Mouse (Mus musculus) lung, adult 2 months (tissue): ENCODE measurements around the gene Ifih1. TPM values are rescaled to one million over a fixed set of nuclear protein-coding genes. Genes with fewer than 3 reads are reported as not detected.

Experiments
- DNase-seq: peaks from one replicate; pipeline ENCODE4 v3.0.0; 2022
- H3K4me1 ChIP-seq: fragments of 200-500 bp; 2 replicates; pipeline ENCODE4 v1.6.1; 2011; ENCODE audit warnings: low read length; ENCODE audit not compliant: control insufficient read depth, insufficient read depth
- H3K4me3 ChIP-seq: fragments of 200-500 bp; replicated peaks from 2 replicates; pipeline ENCODE3; 2011; ENCODE audit warnings: low read depth, mild to moderate bottlenecking, control low read depth, low read length; ENCODE audit errors: extremely low read depth
- CTCF ChIP-seq: fragments of 200-500 bp; IDR thresholded peaks from 2 replicates; pipeline ENCODE4 v1.5.1; 2011; ENCODE audit warnings: mild to moderate bottlenecking, low read length, control low read depth; ENCODE audit not compliant: insufficient read depth
- POLR2A ChIP-seq: fragments of 200-500 bp; IDR thresholded peaks from 2 replicates; pipeline ENCODE4 v1.6.1; 2011; ENCODE audit warnings: low read depth, mild to moderate bottlenecking, control low read depth, low read length, borderline replicate concordance; ENCODE audit errors: extremely low read depth
- WGBS: fragments of 180-500 bp; shearing (Covaris S2); methylation state at CpG from one replicate; pipeline ENCODE4 v1.1.7; 2018; 5-methylcytosine and 5-hydroxymethylcytosine counted together
- polyA plus RNA-seq: library from polyadenylated mRNA; depleted of rRNA; stranded (reverse); fragments of >200 nt; gene quantifications from 2 replicates; pipeline ENCODE4 v1.2.3, GENCODE M21; 2012

Ifih1 gene
- polyA plus RNA-seq, 1 experiment: 7.6 TPM

DNA sequence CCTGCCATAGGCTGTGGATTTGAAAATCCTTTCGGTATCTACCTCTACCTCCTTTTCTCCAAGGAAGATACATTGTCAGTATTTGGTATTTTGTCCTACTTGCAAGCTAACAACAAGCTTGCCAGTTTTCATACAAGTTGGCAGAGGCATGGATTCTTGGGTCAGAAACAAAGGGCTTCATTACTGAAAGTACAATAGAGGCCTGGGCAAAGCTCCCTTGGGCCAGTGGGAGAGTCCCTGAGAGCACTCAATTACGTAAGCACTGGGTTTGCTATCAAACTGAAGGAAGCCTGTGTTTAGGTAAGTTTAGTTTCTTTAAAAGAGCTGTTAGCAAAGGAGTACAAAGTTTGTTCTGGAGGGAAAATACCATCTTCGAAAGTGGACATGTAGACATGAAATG lies 16.5 kb upstream of the Ifih1 start:
- Histone ChIP-seq H3K4me1 (0 out of 2 replicates have a peak, but pooled peaks cover 3% of the 10 kb centered on the region), H3K4me3 (no peak overlapping the region)
- no peak for TF ChIP-seq POLR2A
- TF ChIP-seq CTCF: no peak
- 64% methylated on average over 3 of the region's 3 CpGs for WGBS
- no peak for DNase-seq

- Histone ChIP-seq H3K4me1 (0 out of 2 replicates have a peak, but pooled peaks cover 3% of the 10 kb centered on the region), H3K4me3 (no peak overlapping the region)
- WGBS: 45% methylated on average over 6 of the region's 6 CpGs
- DNase-seq: no peak
- TF ChIP-seq CTCF: no peak
- no peak for TF ChIP-seq POLR2A
Observed at GRCm38 (mm10) chr2:62660565-62660964, 14.5 kb upstream of the Ifih1 start.

DNA sequence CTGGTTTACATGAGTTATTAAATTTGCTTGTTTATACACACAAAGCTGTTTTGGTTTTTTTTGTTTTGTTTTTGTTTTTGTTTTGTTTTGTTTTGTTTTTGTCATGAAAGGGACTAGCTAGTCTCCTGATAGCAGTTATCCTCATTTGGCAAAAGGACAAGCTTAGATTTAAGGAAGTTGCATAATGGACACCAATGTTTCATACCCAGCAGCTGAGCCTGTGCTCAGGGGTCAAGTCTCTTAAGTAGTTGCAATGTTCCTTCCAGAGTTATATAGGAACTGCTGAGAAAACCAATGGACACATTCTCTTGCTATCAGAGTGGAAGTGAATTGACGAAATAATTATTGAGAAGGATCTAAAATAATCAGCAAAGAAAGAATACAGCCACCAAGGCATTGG lies 10.0 kb upstream of the Ifih1 start:
- no peak for DNase-seq
- Histone ChIP-seq H3K4me3 (no peak overlapping the region), H3K4me1 (no peaks in the 10 kb centered on the region)
- no peak for TF ChIP-seq POLR2A
- TF ChIP-seq CTCF: no peak
- WGBS: 75% methylated on average over 1 of the region's 1 CpGs

DNA sequence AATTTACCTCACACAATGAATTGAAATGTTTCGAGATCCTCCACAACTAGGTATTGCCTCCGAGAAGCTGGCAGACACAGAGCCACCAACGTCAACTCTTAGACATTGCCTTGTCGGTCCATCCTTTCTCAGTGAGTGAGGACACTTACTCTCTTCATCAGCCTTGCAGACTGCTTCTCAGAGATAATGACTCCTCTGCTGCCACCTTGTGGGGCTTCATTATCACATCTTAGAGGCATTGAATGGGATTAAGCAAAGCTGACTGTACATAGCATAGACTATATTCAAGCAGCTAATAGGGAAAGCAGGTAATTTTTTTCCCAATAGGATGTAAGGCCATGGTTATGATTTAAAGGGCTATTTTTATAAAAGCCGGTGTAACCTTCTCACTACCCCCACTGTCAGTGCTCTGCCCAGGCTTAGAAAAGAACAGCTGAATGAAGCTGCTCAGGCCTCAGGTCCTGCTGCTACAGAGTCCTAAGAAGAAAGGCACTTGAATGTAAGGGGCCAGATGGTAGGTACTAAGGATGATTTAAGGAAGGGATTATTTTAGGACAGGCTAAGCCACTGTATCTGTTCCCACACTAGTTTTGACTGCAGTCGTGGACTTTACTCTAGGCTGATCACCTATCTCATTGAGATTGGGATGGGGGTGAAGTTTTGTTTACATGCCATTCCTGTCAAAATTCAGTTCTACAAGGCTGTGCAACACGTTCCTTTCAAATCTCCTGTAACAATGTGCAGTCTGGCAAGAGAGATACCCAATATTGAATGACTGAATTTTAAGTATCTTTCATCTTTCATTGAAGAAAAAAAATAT lies 8.7 kb upstream of the Ifih1 start:
- 0 out of 2 replicates have a peak, but pooled peaks have one; percentile 13 for TF ChIP-seq CTCF
- TF ChIP-seq POLR2A: no peak
- 46% methylated on average over 7 of the region's 7 CpGs for WGBS
- Histone ChIP-seq H3K4me1 (no peaks in the 10 kb centered on the region), H3K4me3 (no peak overlapping the region)
- peak; percentile 20 for DNase-seq

DNA sequence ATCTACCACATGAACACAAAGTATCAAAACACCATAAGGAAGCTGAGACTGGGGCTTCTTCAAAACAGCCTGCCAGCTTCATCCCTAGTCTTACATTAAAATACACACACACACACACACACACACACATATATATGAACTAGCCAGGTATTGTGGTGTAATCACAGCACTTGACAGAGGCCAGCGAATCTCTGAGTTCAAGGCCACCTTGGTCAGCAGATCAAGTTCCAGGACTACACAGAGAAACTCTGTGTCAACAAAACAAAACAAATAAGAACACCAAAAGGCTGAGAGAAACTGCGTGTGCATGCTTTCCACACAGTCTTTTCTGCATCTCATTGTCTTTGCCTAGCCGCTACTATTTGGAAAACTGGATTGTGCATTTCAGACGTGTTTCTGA lies 6.4 kb upstream of the Ifih1 start:
- WGBS: 79% methylated on average over 4 of the region's 4 CpGs

DNA sequence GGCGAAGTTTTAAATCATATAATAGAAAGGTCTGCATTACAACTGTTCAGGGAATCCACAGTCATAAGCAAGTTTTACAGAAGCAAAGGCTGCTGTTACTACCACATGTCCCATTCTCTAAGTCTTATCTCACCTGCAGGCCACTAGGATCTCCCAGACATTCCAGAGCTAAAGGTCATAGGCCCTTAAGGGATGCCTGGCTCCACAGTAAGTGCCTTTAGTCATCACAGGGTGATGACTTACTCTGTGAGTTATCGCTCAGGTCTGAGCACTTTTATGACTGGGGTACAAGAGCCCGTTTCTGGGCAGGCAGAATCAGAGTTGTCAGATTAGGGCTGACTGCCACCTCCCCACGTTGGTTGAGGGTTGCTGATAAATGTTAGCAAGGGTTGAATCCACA lies 5.8 kb upstream of the Ifih1 start:
- WGBS: 65% methylated on average over 4 of the region's 4 CpGs
- Histone ChIP-seq H3K4me1 (no peaks in the 10 kb centered on the region), H3K4me3 (no peak overlapping the region)
- no peak for DNase-seq
- no peak for TF ChIP-seq POLR2A
- TF ChIP-seq CTCF: no peak

More for the DNA sequence above, 6.4 kb upstream of the Ifih1 start:
- DNase-seq: no peak
- TF ChIP-seq CTCF (no peak), POLR2A (no peak)
- Histone ChIP-seq H3K4me1 (no peaks in the 10 kb centered on the region), H3K4me3 (no peak overlapping the region)

GRCm38 (mm10) chr2:62646671-62647289 lies 725 bp upstream of the Ifih1 start:
- TF ChIP-seq CTCF (no peak), POLR2A (no peak)
- H3K4me1 ChIP-seq: peaks cover 7% of the 10 kb centered on the region
- no peak for DNase-seq
- peak overlapping the region; percentile 14 for H3K4me3 ChIP-seq
- 25% methylated on average over 6 of the region's 6 CpGs for WGBS

DNA sequence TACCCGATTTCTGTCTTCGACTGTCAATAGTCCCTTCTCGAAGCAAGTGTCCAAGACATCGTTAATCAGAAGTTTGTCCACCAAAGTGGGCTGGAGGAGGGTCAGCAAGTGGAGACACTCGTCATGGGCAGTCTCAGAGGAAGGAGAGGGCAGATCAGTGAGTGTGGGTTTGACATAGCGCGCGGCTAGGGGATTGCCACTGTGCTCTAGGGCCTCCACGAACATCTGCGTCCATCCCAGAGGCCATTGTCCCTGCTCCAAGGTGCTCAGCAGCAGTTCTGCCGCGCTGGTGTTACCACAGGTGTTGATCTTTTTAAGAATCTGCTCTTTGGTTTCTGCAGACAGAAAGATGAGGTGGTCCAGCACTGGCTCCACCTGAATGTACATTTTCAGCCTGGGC lies 580 bp downstream of the Ifih1 start:
- TF ChIP-seq POLR2A (no peak), CTCF (no peak)
- peak overlapping the region; percentile 94 for H3K4me3 ChIP-seq
- 22% methylated on average over 12 of the region's 12 CpGs for WGBS
- H3K4me1 ChIP-seq: peaks cover 7% of the 10 kb centered on the region
- DNase-seq: no peak

GRCm38 (mm10) chr2:62644891-62645290 lies 1.2 kb downstream of the Ifih1 start:
- no peak for DNase-seq
- Histone ChIP-seq H3K4me3 (peak overlapping the region; percentile 94), H3K4me1 (peaks cover 7% of the 10 kb centered on the region)
- WGBS: 81% methylated on average over 5 of the region's 5 CpGs
- no peak for TF ChIP-seq POLR2A
- no peak for TF ChIP-seq CTCF
